Mouse (Mus musculus) left cerebral cortex, adult 9 months (tissue): Measurements from ENCODE around the gene Vav1.

ENCODE experiments used
- DNase-seq, 2 experiments: peaks; one replicate each; pipeline ENCODE4 v3.0.0; 2022; ENCODE audit warnings: low spot score in 2 of 2

Gene Vav1

DNA sequence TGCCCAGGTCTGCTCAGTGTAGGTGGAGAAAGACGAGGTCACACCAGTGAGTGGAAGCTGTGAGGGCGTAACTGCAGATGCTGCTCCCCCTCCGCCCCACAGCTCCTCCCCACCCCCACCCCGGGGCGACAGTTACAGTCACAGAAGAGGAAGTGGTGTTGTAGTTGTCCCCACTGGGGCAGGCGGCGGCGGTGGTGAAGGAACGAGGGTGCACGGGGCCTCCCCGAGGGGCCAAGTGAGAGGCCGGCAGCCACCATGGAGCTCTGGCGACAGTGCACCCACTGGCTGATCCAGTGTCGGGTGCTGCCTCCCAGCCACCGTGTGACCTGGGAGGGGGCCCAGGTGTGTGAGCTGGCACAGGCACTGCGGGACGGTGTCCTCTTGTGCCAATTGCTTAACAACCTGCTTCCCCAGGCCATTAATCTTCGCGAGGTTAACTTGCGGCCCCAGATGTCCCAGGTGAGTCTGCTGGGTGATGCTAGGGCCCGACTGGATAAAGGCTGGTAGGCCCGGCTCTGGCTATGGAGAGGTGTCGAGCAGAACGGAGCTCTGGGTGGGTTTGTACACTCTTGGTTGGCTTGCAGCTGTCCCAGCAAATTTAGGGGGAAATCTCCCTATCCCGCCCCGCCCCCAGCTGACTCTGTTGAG lies at the start of gene Vav1:
Gene Vav1 (plus strand): TSS at position 158 of the 648 bp plus-strand sequence.
- peak in 1 of 2 experiments; percentile 25 for DNase-seq

DNA sequence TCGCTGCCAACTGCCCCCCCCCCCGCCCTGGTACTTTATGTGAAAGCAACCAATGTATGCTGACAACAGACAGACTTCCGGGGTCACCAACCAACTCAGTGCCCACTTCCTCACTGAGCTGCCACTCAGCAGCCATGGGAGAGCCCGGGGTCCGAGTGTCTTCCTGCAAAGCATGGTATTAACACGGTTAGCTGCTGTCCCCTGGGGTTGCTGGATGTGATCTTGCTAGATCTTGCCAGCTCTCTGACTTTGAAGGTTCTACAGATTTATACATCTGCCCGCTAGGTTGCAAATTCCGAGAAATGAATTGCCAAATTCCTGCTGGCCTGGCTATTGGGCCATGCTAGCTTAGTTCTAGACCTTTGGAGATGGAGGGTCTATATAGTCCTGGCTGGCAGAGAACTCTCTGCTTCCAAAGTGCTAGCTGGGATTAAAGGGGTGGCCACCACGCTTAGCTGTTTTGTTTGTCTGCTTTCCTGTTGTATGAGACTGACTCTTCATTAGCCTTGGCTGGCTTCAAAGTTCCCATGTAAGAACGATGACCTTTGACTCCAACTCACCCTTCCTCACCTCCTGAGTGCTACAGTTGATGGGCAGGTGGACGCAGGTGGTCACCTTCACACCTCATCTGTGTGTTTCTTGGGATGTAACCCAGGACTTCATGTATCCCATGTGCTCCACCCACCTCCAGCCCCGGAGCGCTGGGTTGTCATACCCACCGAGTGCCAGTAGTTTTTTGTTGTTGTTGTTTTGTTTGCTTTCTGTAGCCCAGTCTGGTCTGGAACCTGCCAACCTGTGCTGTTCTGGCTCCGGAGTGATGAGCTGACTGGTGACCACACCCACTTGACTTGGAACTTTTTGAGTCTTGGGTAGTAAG lies 48.8 kb upstream of the Vav1 start:
- no peak for DNase-seq

DNA sequence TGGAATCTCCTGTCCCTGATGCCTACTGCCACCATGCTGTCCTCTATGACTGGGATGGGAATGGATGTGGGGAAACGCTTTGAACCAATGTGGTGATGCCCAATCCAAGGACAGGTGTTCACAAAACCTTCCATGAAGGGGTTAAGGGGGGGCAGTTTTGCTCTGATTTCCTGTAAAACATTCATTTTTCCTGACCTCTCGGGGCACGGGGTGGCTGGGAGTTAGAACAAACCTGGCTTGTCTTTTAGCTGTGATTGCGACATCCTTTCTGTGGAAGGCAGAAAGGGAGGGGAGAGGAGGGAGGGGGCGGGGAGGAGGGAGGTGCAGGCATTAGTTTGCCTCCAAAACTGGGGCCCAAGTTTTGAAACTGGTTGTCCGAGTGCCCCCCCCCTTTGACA lies 48.2 kb upstream of the Vav1 start:
- DNase-seq, result no peak

DNA sequence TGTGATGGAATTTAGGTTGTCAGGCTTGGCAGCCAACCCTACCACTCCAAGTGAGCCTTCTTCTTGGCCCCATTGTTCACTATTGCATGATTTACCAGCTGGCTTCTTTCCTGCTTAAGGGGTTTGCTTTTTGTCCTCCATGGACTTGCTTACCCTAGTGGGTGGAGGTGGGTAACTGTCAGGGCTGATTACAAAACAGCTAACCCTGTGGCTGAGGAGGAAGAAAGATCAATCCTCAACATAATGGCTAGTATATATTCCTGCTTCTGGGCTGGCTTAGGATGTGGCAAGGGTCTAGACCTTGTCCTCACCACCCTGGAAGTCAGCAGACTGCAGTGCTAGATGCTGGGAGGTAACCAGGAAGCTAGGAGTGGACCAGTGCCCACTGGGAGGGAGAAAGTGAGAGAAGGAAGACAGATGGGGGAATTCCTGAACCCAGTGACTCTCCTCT lies 47.6 kb upstream of the Vav1 start:
- no peak for DNase-seq

DNA sequence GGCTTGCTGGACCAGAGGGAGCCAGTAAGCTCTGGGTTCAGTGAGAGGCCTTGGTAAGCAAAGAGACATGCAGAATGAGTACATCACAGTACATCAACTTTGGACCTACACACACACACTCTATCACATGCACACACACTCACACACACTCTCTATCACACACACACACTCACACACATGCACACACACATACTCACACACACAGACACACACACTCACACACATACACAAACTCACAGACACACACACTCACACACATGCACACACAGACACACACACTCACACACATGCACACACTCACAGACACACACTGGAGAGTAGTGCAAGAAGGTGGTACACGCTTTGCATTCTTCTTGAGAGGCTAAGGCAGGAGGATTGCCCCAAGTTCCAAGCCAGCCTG lies 46.7 kb upstream of the Vav1 start:
- no peak for DNase-seq

DNA sequence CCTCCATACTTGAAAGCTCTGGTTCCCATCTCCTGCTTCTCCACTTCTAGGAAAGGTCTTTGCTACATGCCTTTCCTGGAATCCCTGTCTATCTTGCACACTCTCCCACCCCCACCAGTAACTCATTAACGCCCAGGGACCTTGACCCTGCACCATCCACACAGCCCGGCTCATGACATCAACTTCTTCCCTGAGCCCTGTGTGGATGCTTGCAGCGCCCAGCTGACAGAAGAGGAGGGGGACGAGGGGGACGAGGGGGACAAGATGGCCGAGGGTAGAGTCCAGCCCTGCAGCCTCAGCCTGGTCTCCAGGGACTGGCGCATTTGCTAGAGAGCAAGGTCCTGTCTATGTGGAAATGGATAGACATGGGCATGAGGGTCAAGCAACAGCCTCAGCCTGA lies 45.9 kb upstream of the Vav1 start:
- no peak for DNase-seq

DNA sequence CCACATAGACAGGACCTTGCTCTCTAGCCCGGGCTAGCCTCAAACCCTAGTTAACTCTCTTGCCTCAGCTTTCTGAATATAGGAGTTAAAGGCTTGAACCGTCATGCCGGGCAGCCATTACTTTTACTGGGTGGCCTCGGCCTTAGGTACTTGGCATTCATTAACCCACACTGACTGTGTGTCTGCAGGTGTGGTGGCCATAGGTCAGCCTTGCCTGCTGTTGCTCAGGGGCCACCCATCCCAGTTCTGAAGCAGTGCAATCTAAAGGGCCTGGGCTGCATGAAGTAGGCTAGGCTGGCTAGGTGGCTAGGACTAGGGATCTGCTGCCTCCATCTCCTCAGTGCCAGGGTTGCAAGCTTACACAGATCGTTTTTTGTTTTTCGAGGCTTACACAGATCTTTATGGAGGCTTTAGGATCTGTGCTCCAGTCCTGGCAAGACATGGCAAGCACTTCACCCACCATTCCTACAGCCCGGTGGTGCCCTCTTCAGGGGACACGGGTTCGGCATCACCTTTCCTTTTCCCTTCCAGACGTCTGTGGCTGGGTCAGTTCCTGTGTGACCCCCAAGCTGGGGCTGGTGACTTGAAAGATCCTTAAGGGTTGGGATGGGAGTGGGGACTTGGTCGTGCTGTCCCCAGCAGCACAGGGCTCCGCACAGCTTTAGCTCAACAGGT lies 44.5 kb upstream of the Vav1 start:
- DNase-seq, result no peak

DNA sequence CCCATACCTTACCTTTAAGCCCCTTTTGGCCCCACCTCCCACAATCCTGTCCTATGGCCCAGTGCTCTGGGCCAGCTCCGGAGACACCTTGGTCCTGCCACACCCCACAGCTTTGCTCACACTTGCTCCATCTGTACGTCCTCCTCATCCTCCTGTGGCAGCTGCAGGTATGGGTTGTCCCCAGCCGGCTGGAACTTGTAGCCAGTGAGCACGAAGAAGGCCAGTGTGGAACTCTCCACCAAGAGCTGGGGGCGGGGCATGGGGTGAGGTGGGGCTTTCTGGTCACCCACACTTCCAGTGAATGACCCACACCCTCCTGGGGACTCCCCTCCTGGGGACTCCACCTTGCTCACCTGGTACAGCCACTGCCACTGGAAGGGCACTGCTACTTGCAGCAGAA lies 43.1 kb upstream of the Vav1 start:
- DNase-seq, result no peak

DNA sequence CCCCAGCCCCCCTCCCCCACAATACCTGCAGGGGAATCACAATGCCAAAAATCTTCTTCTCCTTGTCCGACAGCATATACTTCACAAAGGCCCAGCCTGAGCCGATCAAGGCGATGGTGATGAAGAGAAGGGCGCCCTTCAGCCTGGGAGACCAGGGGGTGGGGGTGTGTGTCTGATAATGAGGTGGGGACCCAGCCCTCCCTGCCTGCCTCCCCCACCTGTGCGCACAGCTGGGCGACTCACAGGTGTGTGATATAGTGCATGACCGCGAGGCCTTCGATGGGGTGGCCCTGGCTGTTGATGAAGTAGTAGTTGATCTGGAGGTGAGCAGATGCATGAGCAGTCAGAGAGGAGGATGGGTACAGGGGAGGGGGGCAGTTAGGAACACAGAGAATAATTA lies 41.7 kb upstream of the Vav1 start:
- DNase-seq, result no peak

DNA sequence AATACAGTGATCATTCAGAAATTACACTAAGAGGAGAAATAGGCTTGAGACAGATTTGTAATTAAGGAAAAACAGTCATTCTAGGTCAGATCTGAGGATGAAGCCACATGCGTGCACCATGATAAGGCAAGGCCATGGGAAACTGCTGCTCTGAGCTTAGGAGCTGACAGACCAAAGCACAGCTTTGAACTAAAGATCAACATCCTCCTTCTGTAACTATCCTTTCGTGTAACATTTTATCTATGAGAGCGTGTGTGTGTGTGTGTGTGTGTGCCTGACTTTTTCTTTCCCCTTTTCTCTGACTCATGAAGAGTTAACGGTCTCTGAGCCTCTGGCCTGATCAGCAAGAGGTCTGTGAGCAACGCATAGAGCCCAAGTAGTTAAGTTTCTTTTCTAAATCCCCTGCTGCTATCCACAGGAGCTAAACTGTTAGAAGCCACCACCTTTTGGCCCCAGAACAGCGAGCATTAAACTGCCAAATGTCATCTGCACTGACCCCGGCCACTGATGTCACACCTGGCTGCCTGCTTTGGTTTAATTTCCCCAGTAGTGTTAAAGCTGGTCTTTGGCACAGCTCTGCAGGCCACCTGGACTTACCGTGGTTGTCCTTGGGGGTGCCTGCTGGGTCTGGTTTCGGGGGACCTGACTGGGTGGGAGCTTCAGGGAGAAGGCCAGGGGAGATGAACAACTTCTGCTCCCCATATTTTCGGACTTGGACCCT lies 35.1 kb upstream of the Vav1 start:
- DNase-seq, result no peak

DNA sequence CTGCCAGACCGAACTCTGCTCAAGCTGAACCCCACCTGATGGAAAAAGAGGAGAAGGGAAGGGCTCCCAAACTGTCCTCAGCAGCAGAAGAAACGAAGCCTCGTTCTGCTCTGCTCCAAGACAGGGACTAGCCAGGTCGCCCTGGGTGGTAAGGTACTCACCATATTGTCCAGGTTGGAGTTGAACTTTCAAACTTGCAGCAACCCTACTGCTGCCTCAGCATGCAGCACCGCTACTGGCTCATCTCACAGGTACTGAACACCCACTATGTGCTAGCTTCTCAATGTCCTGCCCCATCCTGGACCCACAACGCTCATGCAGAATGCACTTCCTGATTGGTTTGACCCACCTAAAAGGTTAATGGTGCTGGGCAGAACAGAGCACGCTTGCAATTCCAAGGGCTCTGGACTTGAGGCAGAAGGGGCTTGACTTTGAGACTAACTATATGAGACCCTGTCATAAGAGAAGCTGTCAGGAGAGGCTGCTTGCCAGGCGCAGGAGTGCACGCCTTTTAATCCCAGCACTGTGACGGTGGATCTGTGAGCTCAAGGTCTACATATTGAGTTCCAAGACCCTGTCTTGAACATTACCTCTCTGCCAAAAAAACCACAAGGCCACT lies 33.5 kb upstream of the Vav1 start:
- no peak for DNase-seq

DNA sequence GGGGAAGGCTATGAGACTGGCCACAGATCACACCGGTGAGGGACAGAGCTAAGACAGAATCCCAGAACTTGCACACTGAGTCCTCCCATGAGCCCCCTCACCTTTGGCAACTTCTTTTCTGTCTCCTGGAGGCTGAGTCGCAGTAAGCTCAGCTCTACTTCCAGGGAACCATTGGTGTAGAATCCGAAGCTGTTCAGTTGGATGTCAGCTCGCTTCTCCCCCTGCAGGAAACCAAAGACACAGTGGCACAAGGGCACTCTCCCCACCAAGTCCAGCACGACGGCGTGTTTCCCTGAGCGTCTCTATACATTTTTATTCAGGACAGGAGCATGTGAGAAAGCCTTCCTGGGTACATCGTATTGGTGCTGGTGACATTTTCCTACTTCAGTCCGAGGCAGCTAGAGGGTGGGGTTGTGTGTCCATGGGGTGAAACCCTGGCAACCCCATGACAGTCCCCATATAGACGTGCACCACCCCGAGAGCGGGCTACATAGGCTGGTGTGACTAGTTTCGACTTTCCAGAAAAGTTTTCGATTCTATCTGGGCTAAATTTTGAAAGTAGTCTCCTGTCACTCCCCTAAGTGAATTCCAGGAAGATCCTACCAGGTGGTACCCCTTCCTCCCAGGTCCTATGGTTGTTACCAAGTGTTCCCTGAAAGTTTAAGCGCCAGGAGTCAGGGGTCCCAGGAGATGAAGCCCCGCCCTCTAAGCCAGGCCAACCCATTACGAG lies 32.1 kb upstream of the Vav1 start:
- DNase-seq, result no peak

DNA sequence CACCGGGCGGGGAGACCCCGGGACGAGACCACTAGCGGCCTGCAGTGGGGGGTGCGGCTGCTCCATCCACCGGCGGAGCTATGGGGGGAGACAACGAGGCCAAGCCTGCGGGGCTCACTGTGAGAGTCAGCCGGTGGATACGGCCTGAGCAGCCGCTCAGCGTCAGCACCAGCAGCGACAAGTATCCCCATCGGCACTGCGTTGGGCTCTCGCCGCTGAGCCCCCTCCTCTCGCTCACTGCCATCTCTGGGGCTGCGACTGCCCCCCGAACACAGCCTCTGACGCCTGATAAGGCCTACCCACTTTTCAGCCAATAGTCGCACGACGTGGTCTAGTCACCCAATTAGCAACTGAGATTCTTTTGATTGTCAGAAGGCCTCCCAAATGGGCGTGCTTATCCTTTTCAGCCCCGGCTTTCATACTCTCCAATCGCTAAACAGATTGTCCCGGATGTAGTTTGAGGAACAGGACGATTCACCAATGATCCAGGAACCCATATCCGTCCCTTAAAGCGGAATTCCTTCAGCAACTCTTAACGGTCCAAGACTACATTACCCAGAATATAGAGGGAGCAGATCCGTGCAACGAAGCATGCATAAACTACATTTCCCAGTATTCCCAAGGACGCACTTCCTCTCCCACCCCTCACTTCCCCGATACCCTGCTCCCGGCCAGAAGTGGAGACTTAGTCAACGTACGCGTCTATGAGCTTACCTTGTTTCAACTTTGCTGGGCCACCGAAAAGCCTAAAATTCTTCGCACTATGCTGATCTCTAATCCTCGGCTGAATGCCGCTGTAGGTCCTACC lies 31.3 kb upstream of the Vav1 start:
- DNase-seq, result peak; percentile 99 to 100

DNA sequence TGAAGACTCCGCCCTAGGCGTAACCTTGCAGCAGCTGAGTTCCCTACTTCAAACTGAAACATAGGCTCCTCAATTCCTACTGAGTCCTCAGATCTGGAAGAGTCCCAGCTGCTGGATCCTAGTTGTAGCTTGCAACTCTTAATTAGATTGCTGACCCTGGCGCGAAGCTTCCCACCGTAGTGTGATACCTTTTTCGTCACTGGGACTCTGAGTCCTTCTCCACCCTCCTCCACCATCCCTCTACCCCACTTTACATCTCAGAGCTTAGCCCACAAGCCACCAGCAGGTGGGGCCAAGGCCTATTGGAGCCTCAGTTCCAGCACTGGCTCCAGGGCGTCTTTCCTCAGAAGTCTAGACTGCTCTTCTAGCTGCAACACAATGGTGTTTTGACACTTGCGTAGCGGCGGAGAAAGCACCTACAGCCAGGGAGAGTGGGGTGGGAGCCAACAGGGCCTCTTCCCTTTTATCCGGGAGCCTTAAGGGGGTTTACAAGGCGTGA lies 30.6 kb upstream of the Vav1 start, which contains the start of gene Gpr108:
Gene Gpr108 (minus strand): TSS at position 246 of the 499 bp plus-strand sequence.
- DNase-seq, result peak; percentile 78 to 91

DNA sequence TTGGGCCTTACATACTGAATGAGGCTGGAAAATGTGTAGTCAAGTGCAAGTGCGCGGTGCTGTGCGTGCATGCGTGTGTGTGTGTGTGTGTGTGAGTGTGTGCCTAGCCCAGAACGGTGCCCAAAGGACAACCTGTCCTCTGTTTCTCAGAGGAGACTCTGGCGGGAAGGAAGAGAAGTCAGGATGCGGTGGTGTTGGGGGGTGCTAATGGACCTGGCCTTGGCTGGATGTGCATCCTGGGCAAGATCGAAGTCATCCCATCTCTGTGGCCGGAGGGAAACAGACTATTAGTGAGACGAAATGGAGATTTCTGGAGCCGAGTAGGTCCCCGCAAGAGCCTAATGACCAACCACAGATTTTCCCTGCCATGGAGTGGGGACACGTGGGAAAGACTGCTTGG lies 30.1 kb upstream of the Vav1 start:
- no peak for DNase-seq

DNA sequence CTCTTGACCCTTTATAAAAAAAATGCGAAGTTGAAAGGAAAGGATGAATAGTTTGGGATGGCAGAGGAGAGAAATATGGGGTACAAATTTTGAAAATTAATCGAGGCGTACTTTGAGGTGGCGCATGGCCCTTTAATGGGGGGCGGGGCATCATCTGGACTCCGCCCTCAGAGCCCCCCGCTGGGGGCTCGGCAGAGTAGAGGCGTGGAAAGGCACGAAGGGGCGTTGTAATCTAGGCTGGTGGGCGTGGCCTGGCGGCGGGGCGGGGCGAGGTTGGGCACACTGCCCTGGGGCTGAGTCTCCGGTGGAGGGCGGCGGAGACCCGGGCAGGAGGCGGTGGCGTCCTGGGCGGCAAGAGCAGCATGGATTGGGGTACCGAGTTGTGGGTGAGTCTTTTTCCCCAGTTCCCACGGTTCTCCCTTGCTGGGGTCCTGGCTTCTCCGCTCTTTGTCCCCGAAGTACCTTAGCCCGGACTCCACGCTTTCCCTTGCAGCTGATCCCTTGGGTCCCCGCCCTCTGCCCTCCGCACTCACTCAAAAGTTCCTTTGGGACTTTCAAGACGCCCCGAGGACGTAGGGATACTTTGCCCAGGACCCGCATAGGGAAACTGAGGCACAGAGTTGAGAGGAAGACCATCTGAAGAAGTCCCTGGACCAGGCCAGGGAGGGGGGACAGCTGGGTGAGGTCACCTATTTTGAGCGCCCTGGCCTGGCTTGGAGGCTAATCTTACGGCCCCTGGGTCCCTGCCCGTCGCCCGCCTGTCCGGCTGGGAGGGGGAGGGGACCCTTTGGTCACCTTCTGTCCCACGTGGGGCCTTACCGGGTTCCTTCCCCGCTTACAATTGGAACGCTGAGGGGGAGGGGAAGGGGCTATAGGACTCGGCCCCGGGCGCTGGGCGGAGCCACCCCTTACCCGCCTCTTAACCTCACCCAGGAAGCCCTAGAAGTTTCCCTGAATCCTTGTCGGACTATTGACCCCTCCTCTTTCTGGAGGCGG lies 29.4 kb upstream of the Vav1 start, which contains the start of gene Trip10:
Gene Trip10 (plus strand): TSS at position 270 of the 996 bp plus-strand sequence.
- DNase-seq, result peak; percentile 50 to 88

DNA sequence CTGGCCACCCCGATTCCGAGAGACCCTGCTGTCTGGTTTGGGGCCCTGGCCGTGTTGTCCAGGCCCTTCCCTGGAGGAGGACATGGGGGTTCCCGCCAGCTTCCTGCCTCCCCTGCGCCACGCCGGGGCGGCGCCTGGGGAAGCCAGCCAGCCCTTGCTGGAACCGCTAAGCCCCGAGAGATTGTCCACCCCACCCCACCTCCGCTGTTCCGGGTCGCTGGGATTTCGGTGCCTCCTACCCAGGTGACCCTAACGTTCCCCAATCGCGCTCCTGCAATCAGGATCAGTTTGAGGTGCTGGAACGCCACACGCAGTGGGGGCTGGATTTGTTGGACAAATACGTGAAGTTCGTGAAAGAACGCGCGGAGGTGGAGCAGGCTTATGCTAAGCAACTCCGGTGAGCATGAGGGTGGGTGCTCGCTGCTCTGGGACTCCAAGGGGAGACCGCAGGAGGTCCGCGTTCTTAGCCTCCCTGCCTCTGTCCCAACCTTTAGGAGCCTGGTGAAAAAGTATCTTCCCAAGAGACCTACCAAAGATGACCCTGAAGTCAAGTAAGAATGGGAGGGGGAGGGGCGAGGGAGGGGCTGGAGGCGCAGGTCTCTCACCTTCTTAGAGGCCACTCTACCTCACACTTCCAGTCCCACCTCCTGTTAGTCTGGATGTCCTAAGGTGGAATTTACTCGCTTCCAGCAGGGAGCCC lies 28.3 kb upstream of the Vav1 start:
- peak in 1 of 2 experiments; percentile 34 for DNase-seq

DNA sequence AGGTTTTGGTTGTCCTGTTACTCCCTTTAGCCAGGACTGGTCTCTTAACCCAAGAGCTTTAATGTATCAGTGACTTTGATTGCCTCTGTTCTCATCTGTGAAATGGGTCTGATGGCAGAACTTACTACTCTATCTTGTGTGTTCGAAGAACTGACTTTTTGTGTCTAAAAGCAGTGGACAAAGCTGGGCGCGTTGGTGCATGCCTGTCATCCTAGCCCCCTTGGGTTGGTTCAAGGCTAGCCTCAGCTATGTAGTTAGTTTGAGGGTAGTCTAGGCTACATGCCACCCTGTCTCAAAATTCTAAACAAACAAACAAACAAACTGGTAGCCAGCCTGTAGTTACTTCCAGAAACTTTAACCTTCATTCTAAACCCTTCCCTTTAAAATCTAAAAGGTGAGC lies 27.5 kb upstream of the Vav1 start:
- DNase-seq, result no peak
